Mouse (Mus musculus) liver, embryonic 13.5 days (tissue): ENCODE measurements around the gene Prep. TPM values are rescaled to one million over a fixed set of nuclear protein-coding genes. Genes with fewer than 3 reads are reported as not detected.

Source experiments
- ATAC-seq: fragments of 200-750 bp; cut with Nextera tagmentation; 2 replicates; pipeline ENCODE4 v1.8.0; 2017; ENCODE audit warnings: low read depth, mild to moderate bottlenecking, moderate number of reproducible peaks, moderate library complexity
- DNase-seq: peaks from one replicate; pipeline ENCODE4 v3.0.0; 2022
- H3K27ac ChIP-seq: fragments of 300-500 bp; sonication (generic); 2 replicates; pipeline ENCODE4 v1.5.1; 2015; ENCODE audit warnings: moderate library complexity, mild to moderate bottlenecking, inconsistent platforms
- H3K27me3 ChIP-seq: fragments of 300-500 bp; sonication (generic); 2 replicates; pipeline ENCODE4 v1.6.1; 2015; ENCODE audit warnings: mild to moderate bottlenecking, inconsistent platforms
- H3K36me3 ChIP-seq: fragments of 300-500 bp; sonication (generic); 2 replicates; pipeline ENCODE4 v1.6.1; 2015; ENCODE audit warnings: mild to moderate bottlenecking, inconsistent platforms
- H3K4me1 ChIP-seq: fragments of 300-500 bp; sonication (generic); replicated peaks from 2 replicates; pipeline ENCODE4 v1.6.1; 2015; ENCODE audit warnings: inconsistent platforms
- H3K4me2 ChIP-seq: fragments of 300-500 bp; sonication (generic); 2 replicates; pipeline ENCODE4 v1.6.1; 2015; ENCODE audit warnings: inconsistent platforms, mild to moderate bottlenecking, moderate library complexity
- H3K4me3 ChIP-seq: fragments of 300-500 bp; sonication (generic); replicated peaks from 2 replicates; pipeline ENCODE4 v1.5.1; 2015; ENCODE audit warnings: mild to moderate bottlenecking, inconsistent platforms
- H3K9ac ChIP-seq: fragments of 300-500 bp; sonication (generic); 2 replicates; pipeline ENCODE4 v1.6.1; 2015; ENCODE audit warnings: mild to moderate bottlenecking, inconsistent platforms
- H3K9me3 ChIP-seq: fragments of 300-500 bp; sonication (generic); replicated peaks from 2 replicates; pipeline ENCODE4 v1.6.1; 2016; ENCODE audit warnings: inconsistent platforms
- WGBS: fragments of 180-500 bp; shearing (Covaris S2); methylation state at CpG from one replicate; pipeline ENCODE4 v1.1.7; 2015; ENCODE audit not compliant: insufficient replicate concordance; 5-methylcytosine and 5-hydroxymethylcytosine counted together
- polyA plus RNA-seq: library from polyadenylated mRNA; unstranded; fragments of >200 nt; fragmentation: Nextera tagmentation; extraction: Ambion mirVana; gene quantifications from 2 replicates; pipeline ENCODE4 v1.2.1, GENCODE M21; 2015

Gene Prep
- polyA plus RNA-seq: 11.8 and 14.2 TPM in 2 replicates

GRCm38 (mm10) chr10:45066931-45067308 lies at the start of gene Prep:
Gene Prep (plus strand): TSS chr10:45067203.
- H3K36me3 ChIP-seq: 0 out of 2 replicates have a peak, but pooled peaks cover under 1% of the 10 kb centered on the region
- peaks cover 77% of the 10 kb centered on the region for H3K4me1 ChIP-seq
- H3K4me2 ChIP-seq: peak within 1 kb of the TSS; percentile 94
- H3K27me3 ChIP-seq: no peaks in the 10 kb centered on the region
- DNase-seq (peak; percentile 78), ATAC-seq (peak; percentile 87)
- WGBS: under 1% methylated on average over 46 of the region's 57 CpGs
- peak within 1 kb of the TSS; percentile 88 for H3K4me3 ChIP-seq
- peak within 1 kb of the TSS; percentile 86 for H3K9ac ChIP-seq
- no peaks in the 10 kb centered on the region for H3K9me3 ChIP-seq
- peak within 1 kb of the TSS; percentile 77 for H3K27ac ChIP-seq

DNA sequence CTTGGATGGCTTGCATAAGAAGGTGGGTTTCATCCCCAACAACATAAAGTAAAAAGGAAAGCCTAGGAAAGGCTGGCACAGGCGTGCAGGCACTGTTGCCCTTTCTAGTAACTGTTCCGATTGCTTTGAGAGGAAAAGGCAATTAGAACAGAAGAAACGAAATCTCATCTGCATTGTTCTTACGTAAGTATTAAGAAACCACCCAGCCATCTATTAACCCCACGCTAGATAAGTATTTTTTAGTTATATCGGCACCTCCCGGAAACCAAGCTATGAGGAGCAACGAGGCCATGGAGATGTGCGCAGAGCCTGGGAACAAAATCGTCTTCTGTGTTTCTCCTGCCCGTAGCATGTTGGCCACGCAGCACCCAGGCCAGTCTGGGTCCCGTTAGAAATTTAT lies 49.7 kb upstream of the Prep start:
- no peaks in the 10 kb centered on the region for H3K9me3 ChIP-seq
- 83% methylated on average over 13 of the region's 13 CpGs for WGBS
- H3K4me2 ChIP-seq: no peak overlapping the region
- no peak overlapping the region for H3K9ac ChIP-seq
- H3K27me3 ChIP-seq: no peaks in the 10 kb centered on the region
- H3K36me3 ChIP-seq: no peaks in the 10 kb centered on the region
- no peaks in the 10 kb centered on the region for H3K4me1 ChIP-seq
- no peak for ATAC-seq
- no peak for DNase-seq
- H3K27ac ChIP-seq: peak overlapping the region; percentile 10
- no peak overlapping the region for H3K4me3 ChIP-seq

DNA sequence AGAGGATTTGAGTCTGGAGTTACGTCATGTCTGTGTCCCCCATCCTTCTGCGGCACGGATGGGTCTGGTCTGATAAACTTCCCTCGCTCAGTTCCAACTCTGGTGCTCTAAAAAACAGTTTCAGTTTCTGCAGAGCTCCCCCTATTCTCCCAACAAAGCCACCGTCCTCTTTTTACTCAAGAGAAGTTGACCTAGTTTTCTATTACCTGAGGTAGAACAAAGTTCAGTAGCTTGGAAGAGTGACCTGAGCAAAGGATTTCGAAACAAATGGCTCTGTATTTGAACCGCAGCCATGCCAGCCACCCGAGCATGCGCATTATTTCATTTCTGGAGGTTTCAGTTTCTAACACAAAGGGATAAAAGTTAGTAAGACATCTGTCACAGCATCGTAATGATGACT lies 49.2 kb upstream of the Prep start:
- Histone ChIP-seq H3K9me3 (no peaks in the 10 kb centered on the region), H3K4me2 (no peak overlapping the region), H3K27ac (peak overlapping the region; percentile 10), H3K4me1 (no peaks in the 10 kb centered on the region), H3K36me3 (no peaks in the 10 kb centered on the region), H3K9ac (no peak overlapping the region), H3K27me3 (no peaks in the 10 kb centered on the region), H3K4me3 (no peak overlapping the region)
- WGBS: 70% methylated on average over 10 of the region's 10 CpGs
- no peak for DNase-seq
- peak; percentile 68 for ATAC-seq

DNA sequence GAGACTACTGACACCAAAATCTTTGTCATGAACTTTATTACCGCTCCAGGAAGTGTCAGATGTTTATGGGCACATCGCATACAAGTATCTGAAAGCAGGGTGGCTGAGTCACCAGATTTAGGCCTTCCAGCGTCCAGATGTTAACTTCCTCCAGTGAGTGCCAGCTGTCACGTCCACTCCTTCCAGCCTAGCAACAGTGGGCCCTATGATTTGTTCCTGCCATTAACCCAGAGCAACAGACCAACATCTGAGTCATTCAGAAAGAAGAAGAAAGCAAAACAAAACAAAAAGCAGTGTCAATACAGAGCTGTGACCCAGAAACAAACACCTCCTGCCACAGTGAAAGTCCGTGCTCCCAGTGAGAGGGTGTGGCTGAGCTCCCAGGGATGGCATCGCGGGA lies 47.6 kb upstream of the Prep start:
- no peak overlapping the region for H3K4me3 ChIP-seq
- H3K36me3 ChIP-seq: no peaks in the 10 kb centered on the region
- H3K9me3 ChIP-seq: no peaks in the 10 kb centered on the region
- 46% methylated on average over 7 of the region's 7 CpGs for WGBS
- H3K9ac ChIP-seq: no peak overlapping the region
- no peaks in the 10 kb centered on the region for H3K27me3 ChIP-seq
- ATAC-seq (no peak), DNase-seq (no peak)
- no peak overlapping the region for H3K4me2 ChIP-seq
- no peaks in the 10 kb centered on the region for H3K4me1 ChIP-seq
- no peak overlapping the region for H3K27ac ChIP-seq

DNA sequence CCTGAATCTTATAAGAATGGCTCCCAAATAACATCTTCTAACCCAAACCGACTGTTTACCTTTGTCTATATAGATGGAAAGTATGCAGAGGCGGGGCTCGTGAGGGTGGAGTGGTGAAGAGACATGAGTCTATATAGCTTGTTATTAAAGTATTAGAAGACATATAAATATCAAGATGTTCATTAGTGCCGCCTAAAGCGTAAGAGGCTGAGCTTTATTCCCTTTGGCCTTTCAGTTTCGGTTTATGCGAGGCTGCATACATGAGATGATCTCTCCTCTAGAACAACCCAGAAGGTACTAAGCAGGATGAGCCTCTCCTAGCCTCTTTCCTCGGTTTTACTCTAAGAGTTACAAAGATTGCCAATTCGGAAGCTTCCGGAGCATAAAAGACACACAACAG lies 47.2 kb upstream of the Prep start:
- Histone ChIP-seq H3K9ac (no peak overlapping the region), H3K4me2 (no peak overlapping the region), H3K27me3 (no peaks in the 10 kb centered on the region), H3K27ac (no peak overlapping the region), H3K9me3 (no peaks in the 10 kb centered on the region), H3K4me1 (no peaks in the 10 kb centered on the region), H3K4me3 (no peak overlapping the region), H3K36me3 (no peaks in the 10 kb centered on the region)
- DNase-seq (no peak), ATAC-seq (no peak)
- 73% methylated on average over 10 of the region's 10 CpGs for WGBS

DNA sequence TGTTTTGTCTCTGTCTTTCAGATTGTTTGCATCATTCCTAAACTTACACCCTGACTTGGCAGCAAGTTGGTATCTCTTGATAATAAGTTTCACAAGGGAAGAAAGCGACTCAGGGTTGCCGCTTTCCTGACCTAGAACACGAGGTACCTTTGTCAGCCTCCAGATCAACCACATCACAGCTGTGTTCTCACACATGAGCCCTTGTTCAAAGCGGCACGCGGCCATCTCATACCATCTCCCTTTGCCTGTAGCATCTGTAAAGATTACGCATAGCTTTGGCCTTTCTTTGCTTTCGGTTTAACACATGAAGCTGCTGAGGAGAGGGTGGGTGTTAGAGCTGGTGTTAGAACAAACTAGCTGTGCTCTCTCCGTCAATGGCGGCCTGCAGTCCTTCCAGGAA lies 46.7 kb upstream of the Prep start:
- H3K36me3 ChIP-seq: no peaks in the 10 kb centered on the region
- H3K27me3 ChIP-seq: no peaks in the 10 kb centered on the region
- H3K4me3 ChIP-seq: no peak overlapping the region
- H3K4me1 ChIP-seq: no peaks in the 10 kb centered on the region
- H3K27ac ChIP-seq: no peak overlapping the region
- no peak overlapping the region for H3K4me2 ChIP-seq
- 68% methylated on average over 10 of the region's 10 CpGs for WGBS
- ATAC-seq (no peak), DNase-seq (no peak)
- no peaks in the 10 kb centered on the region for H3K9me3 ChIP-seq
- no peak overlapping the region for H3K9ac ChIP-seq

GRCm38 (mm10) chr10:45025184-45025583 lies 41.8 kb upstream of the Prep start:
- no peak for DNase-seq
- Histone ChIP-seq H3K4me1 (no peaks in the 10 kb centered on the region), H3K27me3 (no peaks in the 10 kb centered on the region), H3K9me3 (no peaks in the 10 kb centered on the region), H3K4me3 (no peak overlapping the region), H3K27ac (no peak overlapping the region), H3K9ac (no peak overlapping the region), H3K4me2 (no peak overlapping the region), H3K36me3 (no peaks in the 10 kb centered on the region)
- WGBS: 58% methylated on average over 4 of the region's 4 CpGs
- no peak for ATAC-seq

- WGBS: 74% methylated on average over 7 of the region's 7 CpGs
- no peak overlapping the region for H3K4me2 ChIP-seq
- H3K4me1 ChIP-seq: no peaks in the 10 kb centered on the region
- ATAC-seq: no peak
- H3K9ac ChIP-seq: no peak overlapping the region
- H3K9me3 ChIP-seq: no peaks in the 10 kb centered on the region
- no peak overlapping the region for H3K27ac ChIP-seq
- H3K36me3 ChIP-seq: no peaks in the 10 kb centered on the region
- DNase-seq: no peak
- H3K27me3 ChIP-seq: no peaks in the 10 kb centered on the region
- H3K4me3 ChIP-seq: no peak overlapping the region
Measured at GRCm38 (mm10) chr10:45026935-45027334, 40.1 kb upstream of the Prep start.

- H3K9me3 ChIP-seq: no peaks in the 10 kb centered on the region
- 25% methylated on average over 12 of the region's 12 CpGs for WGBS
- no peaks in the 10 kb centered on the region for H3K27me3 ChIP-seq
Measured at GRCm38 (mm10) chr10:45045268-45045928, 21.6 kb upstream of the Prep start.

GRCm38 (mm10) chr10:45048158-45048557 lies 18.8 kb upstream of the Prep start:
- WGBS: 6% methylated on average over 11 of the region's 11 CpGs
- Histone ChIP-seq H3K36me3 (no peaks in the 10 kb centered on the region), H3K27ac (no peak overlapping the region), H3K9ac (no peak overlapping the region), H3K4me1 (peaks cover 12% of the 10 kb centered on the region), H3K27me3 (no peaks in the 10 kb centered on the region), H3K4me2 (peak overlapping the region; percentile 56), H3K4me3 (peak overlapping the region; percentile 18), H3K9me3 (no peaks in the 10 kb centered on the region)
- peak; percentile 79 for ATAC-seq
- DNase-seq: no peak

More at GRCm38 (mm10) chr10:45045268-45045928, 21.6 kb upstream of the Prep start:
- no peak overlapping the region; the same call in 1 of the 2 replicates for H3K9ac ChIP-seq
- H3K27ac ChIP-seq: no peak overlapping the region
- H3K4me3 ChIP-seq: no peak overlapping the region
- ATAC-seq (no peak), DNase-seq (peak; percentile 33)
- peaks cover 12% of the 10 kb centered on the region for H3K4me1 ChIP-seq
- H3K4me2 ChIP-seq: no peak overlapping the region
- H3K36me3 ChIP-seq: no peaks in the 10 kb centered on the region

DNA sequence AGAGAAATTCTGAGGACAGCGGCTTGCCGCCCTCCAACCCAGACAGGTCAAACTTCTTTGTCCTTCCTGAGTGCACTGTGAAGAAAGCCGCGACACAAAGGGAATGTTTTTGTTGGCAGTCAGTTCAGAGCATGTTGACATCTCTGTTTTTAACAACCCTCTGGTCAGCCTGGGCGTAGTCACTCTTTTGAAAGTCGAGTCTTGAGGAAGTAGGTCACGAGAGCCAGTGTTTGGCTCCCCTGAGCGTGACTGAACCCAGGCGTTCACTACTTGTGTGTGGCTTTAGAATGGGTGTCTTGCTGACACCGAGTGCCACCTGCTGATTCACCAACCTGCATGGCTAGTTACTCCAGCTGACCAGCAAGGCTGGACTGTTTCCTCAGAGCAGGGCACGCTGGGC lies 18.4 kb upstream of the Prep start:
- H3K9ac ChIP-seq: no peak overlapping the region
- no peak for DNase-seq
- ATAC-seq: peak; percentile 29; the same call in 1 of the 2 replicates

GRCm38 (mm10) chr10:45051125-45051744 lies 15.8 kb upstream of the Prep start:
- Histone ChIP-seq H3K27ac (no peak overlapping the region), H3K9me3 (no peaks in the 10 kb centered on the region), H3K27me3 (no peaks in the 10 kb centered on the region), H3K4me1 (peaks cover 12% of the 10 kb centered on the region), H3K9ac (no peak overlapping the region), H3K4me3 (no peak overlapping the region), H3K36me3 (no peaks in the 10 kb centered on the region), H3K4me2 (no peak overlapping the region)
- no peak; the same call in 1 of the 2 replicates for ATAC-seq
- peak; percentile 45 for DNase-seq
- 42% methylated on average over 11 of the region's 11 CpGs for WGBS

More for the DNA sequence above, 18.4 kb upstream of the Prep start:
- Histone ChIP-seq H3K36me3 (no peaks in the 10 kb centered on the region), H3K27me3 (no peaks in the 10 kb centered on the region), H3K4me1 (peaks cover 12% of the 10 kb centered on the region), H3K4me2 (peak overlapping the region; percentile 56), H3K27ac (no peak overlapping the region; the same call in 1 of the 2 replicates), H3K4me3 (peak overlapping the region; percentile 18), H3K9me3 (no peaks in the 10 kb centered on the region)
- WGBS: 32% methylated on average over 11 of the region's 11 CpGs
